Mouse (Mus musculus) CH12.LX (cell line): ENCODE data around the gene Reg3g. TPM values are rescaled to one million over a fixed set of nuclear protein-coding genes. Genes with fewer than 3 reads are reported as not detected.

Source experiments
- DNase-seq: peaks from one replicate; pipeline ENCODE4 v3.0.0-alpha.2; 2013; ENCODE audit errors: extremely low read depth
- H3K27ac ChIP-seq: 2 replicates; pipeline ENCODE4 v1.5.1; 2012; ENCODE audit warnings: low read depth, mild to moderate bottlenecking, control low read depth, moderate library complexity; ENCODE audit not compliant: insufficient read depth
- H3K27me3 ChIP-seq: replicated peaks from 2 replicates; pipeline ENCODE3; 2012; ENCODE audit warnings: inconsistent platforms
- H3K36me3 ChIP-seq, 2 experiments: replicated peaks in 1 of 2; 2 replicates each; pipeline versions ENCODE3 to v1.6.1; 2012; ENCODE audit warnings: inconsistent platforms in 1 of 2, low read length in 1 of 2, mild to moderate bottlenecking in 1 of 2, mixed read lengths in 1 of 2, moderate library complexity in 1 of 2; ENCODE audit not compliant: control insufficient read depth in 1 of 2, insufficient read depth in 1 of 2
- H3K4me1 ChIP-seq, 2 experiments: 2 replicates each; pipeline ENCODE4 v1.6.1; 2012; ENCODE audit warnings: inconsistent platforms in 1 of 2, moderate library complexity in 1 of 2; ENCODE audit not compliant: insufficient read depth in 2 of 2, control insufficient read depth in 1 of 2
- H3K4me2 ChIP-seq: 2 replicates; pipeline ENCODE4 v1.6.1; 2012; ENCODE audit warnings: low read depth, mild to moderate bottlenecking, control low read depth; ENCODE audit not compliant: poor library complexity, insufficient read depth, severe bottlenecking
- H3K4me3 ChIP-seq, 3 experiments: fragments of 150-350 bp in 1 of 3; sonication (generic) in 1 of 3; replicated peaks in 1 of 3; 2 replicates each; pipeline versions ENCODE3 to v1.5.1; 2011 to 2012; ENCODE audit warnings: low read depth in 2 of 3, low read length in 2 of 3, mild to moderate bottlenecking in 2 of 3, moderate library complexity in 2 of 3, control low read depth in 1 of 3, improper control_type of control experiment in 1 of 3, inconsistent platforms in 1 of 3, mixed read lengths in 1 of 3; ENCODE audit not compliant: poor library complexity in 1 of 3
- H3K79me2 ChIP-seq: replicated peaks from 2 replicates; pipeline ENCODE4 v1.6.1; 2012; ENCODE audit warnings: mild to moderate bottlenecking, moderate library complexity; ENCODE audit not compliant: control insufficient read depth, poor library complexity, insufficient read depth, severe bottlenecking; ENCODE audit errors: extremely low read depth
- H3K9ac ChIP-seq: 2 replicates; pipeline ENCODE4 v1.6.1; 2012; ENCODE audit warnings: low read depth, mild to moderate bottlenecking, control low read depth, moderate library complexity; ENCODE audit not compliant: insufficient read depth
- H3K9me3 ChIP-seq: replicated peaks from 2 replicates; pipeline ENCODE3; 2012; ENCODE audit warnings: low read length, inconsistent platforms, mixed read lengths
- CHD1 ChIP-seq: IDR thresholded peaks from 2 replicates; pipeline ENCODE4 v1.6.1; 2012; ENCODE audit warnings: low read depth, low read length, improper control_type of control experiment, inconsistent platforms
- CTCF ChIP-seq, 2 experiments: IDR thresholded peaks in 1 of 2; conservative IDR thresholded peaks in 1 of 2; 2 replicates each; pipeline ENCODE4 v1.5.1; 2011 to 2012; ENCODE audit warnings: low read depth in 2 of 2, low read length in 2 of 2, improper control_type of control experiment in 1 of 2, inconsistent platforms in 1 of 2, mild to moderate bottlenecking in 1 of 2, moderate library complexity in 1 of 2
- ELF1 ChIP-seq: IDR thresholded peaks from 2 replicates; pipeline ENCODE4 v1.6.1; 2014; ENCODE audit warnings: low read depth, mild to moderate bottlenecking, inconsistent platforms, low read length, improper control_type of control experiment
- EP300 ChIP-seq: IDR thresholded peaks from 2 replicates; pipeline ENCODE4 v1.6.1; 2011; ENCODE audit warnings: low read length, improper control_type of control experiment
- ETS1 ChIP-seq: conservative IDR thresholded peaks from 2 replicates; pipeline ENCODE4 v1.6.1; 2012; ENCODE audit warnings: low read depth, mild to moderate bottlenecking, inconsistent platforms, low read length, improper control_type of control experiment, moderate library complexity
- HCFC1 ChIP-seq: IDR thresholded peaks from 2 replicates; pipeline ENCODE4 v1.6.1; 2012; ENCODE audit warnings: low read depth, mild to moderate bottlenecking, inconsistent platforms, low read length, improper control_type of control experiment
- JUN ChIP-seq: IDR thresholded peaks from 2 replicates; pipeline ENCODE4 v1.6.1; 2011; ENCODE audit warnings: low read depth, mild to moderate bottlenecking, low read length, improper control_type of control experiment, moderate library complexity; ENCODE audit not compliant: insufficient read depth
- JUND ChIP-seq: conservative IDR thresholded peaks from 2 replicates; pipeline ENCODE4 v1.6.1; 2011; ENCODE audit warnings: low read depth, low read length, improper control_type of control experiment
- MAX ChIP-seq: IDR thresholded peaks from 2 replicates; pipeline ENCODE4 v1.6.1; 2011; ENCODE audit warnings: low read length, improper control_type of control experiment
- MEF2A ChIP-seq: IDR thresholded peaks from 2 replicates; pipeline ENCODE4 v1.6.1; 2014; ENCODE audit warnings: low read depth, mild to moderate bottlenecking, inconsistent platforms, low read length, improper control_type of control experiment, borderline replicate concordance
- MYC ChIP-seq: IDR thresholded peaks from 2 replicates; pipeline ENCODE4 v1.6.1; 2011; ENCODE audit warnings: low read depth, mild to moderate bottlenecking, improper control_type of control experiment, low read length
- NRF1 ChIP-seq: IDR thresholded peaks from 2 replicates; pipeline ENCODE4 v1.6.1; 2014; ENCODE audit warnings: low read depth, mild to moderate bottlenecking, inconsistent platforms, low read length, improper control_type of control experiment, moderate library complexity
- PAX5 ChIP-seq: IDR thresholded peaks from 2 replicates; pipeline ENCODE4 v1.6.1; 2012; ENCODE audit warnings: low read length, inconsistent platforms, mixed read lengths
- POLR2A ChIP-seq: IDR thresholded peaks from 2 replicates; pipeline ENCODE4 v1.6.1; 2011; ENCODE audit warnings: low read depth, mild to moderate bottlenecking, improper control_type of control experiment, low read length
- SMC3 ChIP-seq: IDR thresholded peaks from 2 replicates; pipeline ENCODE4 v1.6.1; 2011; ENCODE audit warnings: low read depth, low read length, improper control_type of control experiment
- TBP ChIP-seq: conservative IDR thresholded peaks from 2 replicates; pipeline ENCODE4 v1.6.1; 2011; ENCODE audit warnings: low read depth, low read length, improper control_type of control experiment
- UBTF ChIP-seq: IDR thresholded peaks from 2 replicates; pipeline ENCODE4 v1.6.1; 2012; ENCODE audit warnings: low read depth, mild to moderate bottlenecking, inconsistent platforms, low read length, improper control_type of control experiment, moderate library complexity
- USF1 ChIP-seq: IDR thresholded peaks from 2 replicates; pipeline ENCODE4 v1.6.1; 2014; ENCODE audit warnings: low read depth, mild to moderate bottlenecking, inconsistent platforms, low read length, improper control_type of control experiment
- USF2 ChIP-seq: conservative IDR thresholded peaks from 2 replicates; pipeline ENCODE4 v1.6.1; 2011; ENCODE audit warnings: low read depth, low read length, improper control_type of control experiment
- ZC3H11A ChIP-seq: IDR thresholded peaks from 2 replicates; pipeline ENCODE4 v1.6.1; 2012; ENCODE audit warnings: low read depth, mild to moderate bottlenecking, inconsistent platforms, low read length, improper control_type of control experiment
- ZMIZ1 ChIP-seq: IDR thresholded peaks from 2 replicates; pipeline ENCODE4 v1.6.1; 2012; ENCODE audit warnings: low read depth, mild to moderate bottlenecking, inconsistent platforms, low read length, improper control_type of control experiment
- ZNF384 ChIP-seq: IDR thresholded peaks from 2 replicates; pipeline ENCODE4 v1.6.1; 2012; ENCODE audit warnings: low read depth, low read length, improper control_type of control experiment, inconsistent platforms
- dilution Hi-C: fragments of 300-500 bp; cut with MboI; formaldehyde crosslinking; loops from 2 replicates; pipeline ENCODE4 v1.14.3; 2020; ENCODE audit warnings: low sequenced_read_pairs; ENCODE audit not compliant: extremely low pct_unique_long_range_greater_than_20kb, extremely low pct_ligation_motif_present
- in situ Hi-C: fragments of 300-500 bp; cut with MboI; formaldehyde crosslinking; loops from 3 replicates; pipeline ENCODE4 v1.14.3; 2019; ENCODE audit warnings: low sequenced_read_pairs, low pct_ligation_motif_present, low pct_unique_long_range_greater_than_20kb, mixed read lengths
- polyA plus RNA-seq: library from polyadenylated mRNA; unstranded; fragments of >175 nt; gene quantifications from 2 replicates; pipeline ENCODE4 v1.2.1, GENCODE M21; 2012; ENCODE audit warnings: low read depth; ENCODE audit not compliant: insufficient read length
- total RNA-seq, 2 experiments: library from RNA; depleted of rRNA; stranded (reverse); fragments of 300-350 nt in 1 of 2; fragments of >200 nt in 1 of 2; gene quantifications; 2 replicates each; pipeline ENCODE4 v1.2.3; 2012 to 2014

The Reg3g gene
- not detected in 2 replicates for total RNA-seq (2012; rRNA removed)
- not detected in 2 replicates for total RNA-seq (2014; rRNA removed)
- polyA plus RNA-seq = not detected in 2 replicates

- Histone ChIP-seq H3K36me3 (no peaks in the 10 kb centered on the region), H3K79me2 (no peaks in the 10 kb centered on the region), H3K9me3 (peaks cover 37% of the 10 kb centered on the region), H3K9ac (no peak within 1 kb of the TSS), H3K4me1 (no peaks in the 10 kb centered on the region), H3K4me2 (no peak within 1 kb of the TSS), H3K4me3 (no peak within 1 kb of the TSS), H3K27me3 (no peaks in the 10 kb centered on the region), H3K27ac (no peak within 1 kb of the TSS)
- dilution Hi-C loops = no loop called here
- in situ Hi-C loops = no loop called here
- TF ChIP-seq ELF1 = no peak
- TF ChIP-seq POLR2A = no peak
- TF ChIP-seq EP300 = no peak
- no peak for TF ChIP-seq CHD1
- no peak for TF ChIP-seq HCFC1
- TF ChIP-seq USF1 = no peak
- TF ChIP-seq ZC3H11A = no peak
- TF ChIP-seq ZNF384 = no peak
- no peak for TF ChIP-seq MEF2A
- TF ChIP-seq ETS1 = no peak
- DNase-seq = no peak
Measured at GRCm38 (mm10) chr6:78468772-78469171, at the start of gene Reg3g. Gene Reg3g, minus strand, starts transcription at chr6:78468872.

GRCm38 (mm10) chr6:78515777-78516446, 47.2 kb upstream of the Reg3g start:
- Histone ChIP-seq H3K9me3 (peaks cover 29% of the 10 kb centered on the region), H3K9ac (no peak overlapping the region), H3K4me1 (no peaks in the 10 kb centered on the region), H3K4me3 (no peak overlapping the region), H3K79me2 (no peaks in the 10 kb centered on the region), H3K4me2 (no peak overlapping the region), H3K36me3 (no peaks in the 10 kb centered on the region), H3K27me3 (no peaks in the 10 kb centered on the region), H3K27ac (no peak overlapping the region)
- dilution Hi-C loops = no loop called here
- DNase-seq = no peak
- in situ Hi-C loops = no loop called here
- TF ChIP-seq CTCF (conservative IDR thresholded peaks at IDR 0.05 in 1 of 2, IDR thresholded peaks at IDR 0.05 in 1 of 2; ENCODE audit: low read depth in 2 of 2, low read length in 2 of 2) (no peak), MAX (no peak), SMC3 (no peak), USF2 (no peak), ZMIZ1 (no peak), JUN (no peak), JUND (no peak), UBTF (no peak), PAX5 (no peak), TBP (no peak), MYC (no peak), NRF1 (no peak), ETS1 (no peak), USF1 (no peak)
